Mouse (Mus musculus) heart, postnatal 0 days (tissue): Measurements from ENCODE around the gene Tnr. TPM values are rescaled to one million over a fixed set of nuclear protein-coding genes. Genes with fewer than 3 reads are reported as not detected.

Experiments used
- ATAC-seq: fragments of 200-750 bp; cut with Nextera tagmentation; 2 replicates; pipeline ENCODE4 v1.8.0; 2017; ENCODE audit warnings: low read depth, moderate number of reproducible peaks, moderate library complexity; ENCODE audit not compliant: insufficient read depth
- DNase-seq: peaks from one replicate; pipeline ENCODE4 v3.0.0-alpha.2; 2016; ENCODE audit warnings: low spot score
- H3K27ac ChIP-seq: fragments of 300-500 bp; sonication (generic); 2 replicates; pipeline ENCODE4 v1.5.1; 2014; ENCODE audit warnings: low read depth, mild to moderate bottlenecking
- H3K27me3 ChIP-seq: fragments of 300-500 bp; sonication (generic); 2 replicates; pipeline ENCODE4 v1.6.1; 2014; ENCODE audit warnings: low read length, mixed read lengths; ENCODE audit not compliant: control insufficient read depth, insufficient read depth
- H3K36me3 ChIP-seq: fragments of 300-500 bp; sonication (generic); replicated peaks from 2 replicates; pipeline ENCODE4 v1.6.1; 2014; ENCODE audit warnings: low read length, mixed read lengths; ENCODE audit not compliant: control insufficient read depth, insufficient read depth
- H3K4me1 ChIP-seq: fragments of 300-500 bp; sonication (generic); 2 replicates; pipeline ENCODE4 v1.6.1; 2014; ENCODE audit warnings: antibody characterized with exemption; ENCODE audit not compliant: control insufficient read depth, insufficient read depth
- H3K4me2 ChIP-seq: fragments of 300-500 bp; sonication (generic); 2 replicates; pipeline ENCODE4 v1.6.1; 2014; ENCODE audit warnings: low read depth, mild to moderate bottlenecking, low read length, moderate library complexity
- H3K4me3 ChIP-seq: fragments of 300-500 bp; sonication (generic); 2 replicates; pipeline ENCODE4 v1.5.1; 2014; ENCODE audit warnings: low read depth, low read length
- H3K9ac ChIP-seq: fragments of 300-500 bp; sonication (generic); replicated peaks from 2 replicates; pipeline ENCODE4 v1.6.1; 2014; ENCODE audit warnings: low read depth, low read length, mixed read lengths
- H3K9me3 ChIP-seq: fragments of 300-500 bp; sonication (generic); replicated peaks from 2 replicates; pipeline ENCODE4 v1.6.1; 2016; ENCODE audit warnings: low read length; ENCODE audit not compliant: control insufficient read depth
- CTCF ChIP-seq: IDR thresholded peaks from 2 replicates; pipeline ENCODE4 v1.5.1; 2016; ENCODE audit warnings: antibody characterized with exemption, control low read depth, low read depth
- EP300 ChIP-seq: IDR thresholded peaks from 2 replicates; pipeline ENCODE4 v1.6.1; 2016; ENCODE audit warnings: antibody characterized with exemption, low read depth
- WGBS: fragments of 180-500 bp; shearing (Covaris S2); extraction: QIAGEN DNeasy Blood & Tissue Kit; methylation state at CpG from one replicate; pipeline ENCODE4 v1.1.7; 2014; 5-methylcytosine and 5-hydroxymethylcytosine counted together
- polyA plus RNA-seq: library from polyadenylated mRNA; unstranded; fragments of >200 nt; fragmentation: Nextera tagmentation; extraction: Ambion mirVana; gene quantifications from 2 replicates; pipeline ENCODE4 v1.2.1, GENCODE M21; 2015
- total RNA-seq: library from RNA; depleted of rRNA; stranded (reverse); fragments of >200 nt; gene quantifications from 2 replicates; pipeline ENCODE4 v1.2.3, GENCODE M21; 2014; ENCODE audit warnings: low replicate concordance

Gene Tnr
- total and polyA plus RNA-seq, 2 experiments from 2014 or later, result 0.04 to 0.08 TPM

GRCm38 (mm10) chr1:159570270-159570669 lies 46.7 kb downstream of the Tnr start:
- ATAC-seq, result peak; percentile 17; the same call in 1 of the 2 replicates
- H3K4me3 ChIP-seq, result no peak overlapping the region
- no peaks in the 10 kb centered on the region for H3K9me3 ChIP-seq
- TF ChIP-seq EP300, result no peak
- no peak for TF ChIP-seq CTCF
- 0 out of 2 replicates have a peak overlapping the region, but pooled peaks have one; percentile 15 for H3K27ac ChIP-seq
- peak; percentile 27 for DNase-seq
- no peaks in the 10 kb centered on the region for H3K4me1 ChIP-seq
- H3K36me3 ChIP-seq, result no peaks in the 10 kb centered on the region
- H3K4me2 ChIP-seq, result no peak overlapping the region
- WGBS, result 25% methylated on average over 8 of the region's 8 CpGs
- no peaks in the 10 kb centered on the region for H3K27me3 ChIP-seq
- H3K9ac ChIP-seq, result no peak overlapping the region

- Histone ChIP-seq H3K27me3 (no peaks in the 10 kb centered on the region), H3K4me3 (no peak overlapping the region), H3K27ac (no peak overlapping the region), H3K36me3 (no peaks in the 10 kb centered on the region), H3K9ac (no peak overlapping the region), H3K4me2 (no peak overlapping the region), H3K9me3 (no peaks in the 10 kb centered on the region), H3K4me1 (no peaks in the 10 kb centered on the region)
- WGBS, result 63% methylated on average over 2 of the region's 2 CpGs
- no peak for ATAC-seq
- DNase-seq, result no peak
- TF ChIP-seq EP300, result no peak
- no peak for TF ChIP-seq CTCF
Observed at GRCm38 (mm10) chr1:159570831-159571230, 47.3 kb downstream of the Tnr start.

GRCm38 (mm10) chr1:159571951-159572350 lies 48.4 kb downstream of the Tnr start:
- DNase-seq (no peak), ATAC-seq (no peak)
- Histone ChIP-seq H3K36me3 (no peaks in the 10 kb centered on the region), H3K4me1 (no peaks in the 10 kb centered on the region), H3K27me3 (no peaks in the 10 kb centered on the region), H3K9ac (no peak overlapping the region), H3K4me2 (no peak overlapping the region), H3K4me3 (no peak overlapping the region), H3K27ac (no peak overlapping the region), H3K9me3 (no peaks in the 10 kb centered on the region)
- WGBS, result 80% methylated on average over 3 of the region's 3 CpGs
- TF ChIP-seq EP300 (no peak), CTCF (no peak)

- ATAC-seq, result no peak
- 75% methylated on average over 2 of the region's 2 CpGs for WGBS
- no peak overlapping the region for H3K4me2 ChIP-seq
- no peaks in the 10 kb centered on the region for H3K27me3 ChIP-seq
- no peaks in the 10 kb centered on the region for H3K4me1 ChIP-seq
- H3K27ac ChIP-seq, result no peak overlapping the region
- no peaks in the 10 kb centered on the region for H3K9me3 ChIP-seq
- TF ChIP-seq CTCF (no peak), EP300 (no peak)
- no peaks in the 10 kb centered on the region for H3K36me3 ChIP-seq
- no peak overlapping the region for H3K9ac ChIP-seq
- no peak for DNase-seq
- no peak overlapping the region for H3K4me3 ChIP-seq
Observed at GRCm38 (mm10) chr1:159573116-159573515, 49.5 kb downstream of the Tnr start.

- H3K36me3 ChIP-seq, result no peaks in the 10 kb centered on the region
- no peaks in the 10 kb centered on the region for H3K9me3 ChIP-seq
- H3K9ac ChIP-seq, result no peak overlapping the region
- H3K4me3 ChIP-seq, result no peak overlapping the region
- H3K4me2 ChIP-seq, result no peak overlapping the region
- no peak for DNase-seq
- no peak for ATAC-seq
- WGBS, result 54% methylated on average over 5 of the region's 5 CpGs
- TF ChIP-seq EP300, result no peak
- TF ChIP-seq CTCF, result no peak
- H3K27ac ChIP-seq, result no peak overlapping the region
- no peaks in the 10 kb centered on the region for H3K27me3 ChIP-seq
- H3K4me1 ChIP-seq, result no peaks in the 10 kb centered on the region
Observed at GRCm38 (mm10) chr1:159574661-159575060, 51.1 kb downstream of the Tnr start.

GRCm38 (mm10) chr1:159576246-159576645 lies 52.7 kb downstream of the Tnr start:
- H3K36me3 ChIP-seq, result no peaks in the 10 kb centered on the region
- no peak overlapping the region for H3K4me2 ChIP-seq
- ATAC-seq (no peak), DNase-seq (no peak)
- no peaks in the 10 kb centered on the region for H3K27me3 ChIP-seq
- H3K27ac ChIP-seq, result no peak overlapping the region
- H3K9me3 ChIP-seq, result no peaks in the 10 kb centered on the region
- WGBS, result 49% methylated on average over 2 of the region's 2 CpGs
- TF ChIP-seq EP300, result no peak
- TF ChIP-seq CTCF, result no peak
- no peak overlapping the region for H3K4me3 ChIP-seq
- no peak overlapping the region for H3K9ac ChIP-seq
- H3K4me1 ChIP-seq, result no peaks in the 10 kb centered on the region
